Mouse (Mus musculus) intestine, embryonic 16.5 days (tissue): ENCODE results near the gene Ghrh. TPM values are rescaled to one million over a fixed set of nuclear protein-coding genes. Genes with fewer than 3 reads are reported as not detected.

Source experiments
- ATAC-seq: fragments of 200-750 bp; cut with Nextera tagmentation; 2 replicates; pipeline ENCODE4 v1.8.0; 2017; ENCODE audit warnings: moderate TSS enrichment, moderate library complexity
- H3K27ac ChIP-seq: fragments of 300-500 bp; sonication (generic); 2 replicates; pipeline ENCODE4 v1.5.1; 2014; ENCODE audit warnings: mild to moderate bottlenecking, low read length
- H3K27me3 ChIP-seq: fragments of 300-500 bp; sonication (generic); replicated peaks from 2 replicates; pipeline ENCODE4 v1.6.1; 2014; ENCODE audit warnings: low read length, control low read depth, mixed read lengths; ENCODE audit not compliant: control insufficient read depth, insufficient read depth
- H3K36me3 ChIP-seq: fragments of 300-500 bp; sonication (generic); 2 replicates; pipeline ENCODE4 v1.6.1; 2014; ENCODE audit warnings: low read length, control low read depth; ENCODE audit not compliant: control insufficient read depth, insufficient read depth
- H3K4me1 ChIP-seq: fragments of 300-500 bp; sonication (generic); 2 replicates; pipeline ENCODE4 v1.6.1; 2014; ENCODE audit warnings: low read length, control low read depth, mixed read lengths; ENCODE audit not compliant: control insufficient read depth, insufficient read depth
- H3K4me2 ChIP-seq: fragments of 300-500 bp; sonication (generic); 2 replicates; pipeline ENCODE4 v1.6.1; 2014; ENCODE audit warnings: low read depth, low read length, control low read depth
- H3K4me3 ChIP-seq: fragments of 300-500 bp; sonication (generic); 2 replicates; pipeline ENCODE4 v1.5.1; 2014; ENCODE audit warnings: mild to moderate bottlenecking, low read length
- H3K9ac ChIP-seq: fragments of 300-500 bp; sonication (generic); 2 replicates; pipeline ENCODE4 v1.6.1; 2014; ENCODE audit warnings: low read depth, low read length
- H3K9me3 ChIP-seq: fragments of 300-500 bp; sonication (generic); 2 replicates; pipeline ENCODE4 v1.6.1; 2016; ENCODE audit warnings: low read length, control low read depth; ENCODE audit not compliant: control insufficient read depth
- WGBS: fragments of 180-500 bp; shearing (Covaris S2); extraction: QIAGEN DNeasy Blood & Tissue Kit; methylation state at CpG from one replicate; pipeline ENCODE4 v1.1.7; 2014; 5-methylcytosine and 5-hydroxymethylcytosine counted together
- polyA plus RNA-seq: library from polyadenylated mRNA; unstranded; fragments of >200 nt; fragmentation: Nextera tagmentation; extraction: Ambion mirVana; gene quantifications from 2 replicates; pipeline ENCODE4 v1.2.1, GENCODE M21; 2015

The Ghrh gene
- polyA plus RNA-seq, 1 experiment from 2014 or later = 0.76 TPM

DNA sequence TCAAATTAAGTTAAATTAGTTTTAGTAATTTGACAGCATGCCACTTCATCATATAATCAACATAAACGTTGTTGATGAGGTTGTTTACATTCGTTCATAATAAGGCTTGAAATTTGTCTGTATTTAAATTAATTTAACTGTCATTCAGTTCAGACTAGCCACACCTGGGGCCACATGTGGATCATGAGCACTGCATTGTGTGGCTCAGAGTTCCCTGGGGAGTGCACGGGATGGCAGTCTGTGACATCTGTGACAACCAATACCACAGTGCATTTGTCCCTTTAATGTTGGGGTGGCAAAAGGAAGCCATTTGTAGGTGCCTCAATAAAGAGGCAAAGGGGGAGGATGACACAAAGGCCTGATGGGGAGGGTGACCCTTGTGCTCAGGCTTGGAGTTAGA is 29.7 kb upstream of the Ghrh start:
- peaks cover 3% of the 10 kb centered on the region; the same call in 1 of the 2 replicates for H3K36me3 ChIP-seq
- H3K27me3 ChIP-seq = no peaks in the 10 kb centered on the region
- no peak for ATAC-seq
- 51% methylated on average over 3 of the region's 3 CpGs for WGBS
- H3K9ac ChIP-seq = no peak overlapping the region
- H3K4me3 ChIP-seq = no peak overlapping the region
- H3K4me1 ChIP-seq = peaks cover 33% of the 10 kb centered on the region
- no peaks in the 10 kb centered on the region for H3K9me3 ChIP-seq
- H3K27ac ChIP-seq = no peak overlapping the region
- H3K4me2 ChIP-seq = no peak overlapping the region

DNA sequence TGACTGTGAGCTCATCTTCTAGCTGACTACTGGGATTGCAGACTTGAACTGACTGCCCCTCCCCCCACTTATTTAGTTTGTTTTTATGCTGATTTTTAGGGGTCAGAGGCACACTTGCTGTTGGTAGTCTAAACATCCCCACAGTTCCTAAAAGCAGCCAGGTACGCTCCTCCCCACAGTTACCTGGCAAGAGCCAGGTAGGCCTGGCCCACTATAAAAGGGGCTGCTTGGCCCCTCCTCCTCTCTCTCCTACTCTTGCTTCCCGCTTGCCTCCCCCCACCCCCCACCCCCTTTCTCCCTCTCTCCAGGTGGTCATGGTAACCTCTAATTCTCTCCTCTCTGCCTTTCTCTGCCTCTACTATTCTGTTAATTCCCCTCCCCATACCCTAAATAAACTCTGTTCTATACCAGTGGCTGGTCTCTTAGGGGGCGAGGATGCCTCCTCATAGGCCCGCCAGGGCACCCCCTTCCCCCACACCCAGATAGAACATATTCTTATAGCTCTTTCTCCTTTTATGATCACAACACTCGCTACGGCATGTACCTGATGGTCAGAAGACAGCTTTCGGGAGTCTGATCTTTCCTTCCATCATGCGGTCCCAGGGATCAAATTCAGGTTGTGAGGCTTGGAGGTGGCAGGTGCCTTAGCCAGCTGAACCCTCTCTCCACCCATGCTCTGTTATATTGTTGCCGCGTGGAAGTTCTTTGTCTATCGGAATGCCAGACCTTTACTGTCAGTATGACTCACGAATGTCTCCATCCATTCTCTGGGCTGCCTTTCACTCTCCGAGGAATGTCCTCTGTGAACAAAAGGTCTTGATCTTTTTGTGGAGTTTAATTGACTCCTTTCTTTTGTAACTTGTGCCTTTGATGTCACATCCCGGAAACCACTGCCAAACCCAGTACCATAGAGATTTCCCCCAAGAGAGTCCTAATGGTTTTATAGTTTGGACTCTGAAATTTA is 28.8 kb upstream of the Ghrh start:
- Histone ChIP-seq H3K36me3 (peaks cover 3% of the 10 kb centered on the region; the same call in 1 of the 2 replicates), H3K27ac (peak overlapping the region; percentile 69; the same call in 1 of the 2 replicates), H3K9me3 (no peaks in the 10 kb centered on the region), H3K4me3 (no peak overlapping the region), H3K4me2 (no peak overlapping the region), H3K27me3 (no peaks in the 10 kb centered on the region), H3K4me1 (peaks cover 36% of the 10 kb centered on the region), H3K9ac (no peak overlapping the region)
- no peak for ATAC-seq
- WGBS = 31% methylated on average over 14 of the region's 14 CpGs

DNA sequence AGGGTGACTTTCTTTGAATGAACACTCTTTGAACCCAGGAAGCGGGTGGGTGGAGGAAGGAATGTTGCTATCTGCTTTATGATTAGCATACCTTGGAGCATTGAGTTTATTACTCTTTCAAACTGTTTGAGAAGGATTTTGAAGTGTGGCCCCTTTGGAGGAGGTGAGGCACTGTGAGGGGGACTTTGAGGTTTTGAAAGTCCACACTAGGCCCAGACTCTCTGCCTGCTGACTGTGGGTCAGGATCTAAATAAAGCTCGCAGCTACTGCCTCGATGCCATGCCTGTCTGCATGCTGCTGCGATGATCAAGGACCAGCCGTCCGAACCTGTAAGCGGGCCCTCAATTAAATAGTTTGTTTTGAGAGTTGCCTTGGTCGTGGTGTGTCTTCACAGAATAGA is 27.7 kb upstream of the Ghrh start:
- peak overlapping the region; percentile 69 for H3K27ac ChIP-seq
- WGBS = 41% methylated on average over 8 of the region's 8 CpGs
- ATAC-seq = peak; percentile 19; the same call in 1 of the 2 replicates

DNA sequence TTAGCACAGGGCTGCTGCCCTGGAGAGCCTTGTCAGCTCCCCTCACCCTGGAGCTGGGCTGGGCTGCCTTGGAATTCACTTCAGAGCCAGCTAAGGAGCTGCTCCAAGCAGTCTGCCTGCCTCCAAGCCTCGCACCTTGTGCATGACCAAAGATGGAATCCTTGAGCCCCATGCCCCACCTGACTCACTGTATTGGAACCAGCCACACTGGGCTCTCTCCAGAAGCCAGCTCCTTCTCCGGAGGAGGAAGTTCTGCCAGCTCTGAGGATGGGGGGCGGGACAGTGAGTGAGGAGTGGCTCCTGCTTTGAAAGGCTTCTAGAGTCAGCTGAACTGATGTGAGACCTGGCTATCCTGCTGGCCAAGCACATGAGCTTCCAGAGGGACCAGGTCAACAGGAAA is 26.4 kb upstream of the Ghrh start:
- Histone ChIP-seq H3K9ac (no peak overlapping the region), H3K36me3 (no peaks in the 10 kb centered on the region), H3K4me2 (no peak overlapping the region), H3K4me3 (no peak overlapping the region), H3K4me1 (peaks cover 39% of the 10 kb centered on the region), H3K27ac (peak overlapping the region; percentile 67), H3K9me3 (no peaks in the 10 kb centered on the region), H3K27me3 (no peaks in the 10 kb centered on the region)
- peak; percentile 40 for ATAC-seq
- WGBS = 67% methylated on average over 3 of the region's 3 CpGs

More for the DNA sequence above, 27.7 kb upstream of the Ghrh start:
- H3K27me3 ChIP-seq = no peaks in the 10 kb centered on the region
- no peak overlapping the region for H3K9ac ChIP-seq
- peaks cover 3% of the 10 kb centered on the region; the same call in 1 of the 2 replicates for H3K36me3 ChIP-seq
- peaks cover 36% of the 10 kb centered on the region for H3K4me1 ChIP-seq
- peak overlapping the region; percentile 10; the same call in 1 of the 2 replicates for H3K4me2 ChIP-seq
- no peaks in the 10 kb centered on the region for H3K9me3 ChIP-seq
- H3K4me3 ChIP-seq = no peak overlapping the region

DNA sequence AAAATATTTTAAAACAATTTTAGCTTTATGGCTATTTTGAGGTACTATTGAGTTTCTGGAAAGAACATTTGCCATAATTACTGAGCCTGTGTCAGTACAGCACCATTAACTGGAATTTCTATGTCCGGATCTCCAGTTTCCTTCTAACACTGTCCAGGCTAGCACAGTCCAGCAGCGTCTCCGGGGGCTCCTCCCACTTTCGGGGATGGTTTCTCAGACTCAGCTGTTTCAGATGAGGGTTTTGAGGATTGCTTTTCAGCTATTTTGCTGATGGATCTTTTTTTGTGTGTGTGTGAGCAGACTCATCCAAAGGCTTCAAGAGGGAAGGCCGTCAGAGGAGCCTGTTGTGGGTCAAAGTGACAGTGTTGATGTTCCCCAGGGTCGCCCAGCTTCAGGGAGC is 24.4 kb upstream of the Ghrh start:
- Histone ChIP-seq H3K27ac (peak overlapping the region; percentile 8), H3K27me3 (no peaks in the 10 kb centered on the region), H3K9me3 (no peaks in the 10 kb centered on the region), H3K4me2 (no peak overlapping the region), H3K4me1 (peaks cover 36% of the 10 kb centered on the region), H3K4me3 (no peak overlapping the region), H3K9ac (0 out of 2 replicates have a peak overlapping the region, but pooled peaks have one; percentile 4), H3K36me3 (no peaks in the 10 kb centered on the region)
- no peak for ATAC-seq
- 50% methylated on average over 6 of the region's 6 CpGs for WGBS

DNA sequence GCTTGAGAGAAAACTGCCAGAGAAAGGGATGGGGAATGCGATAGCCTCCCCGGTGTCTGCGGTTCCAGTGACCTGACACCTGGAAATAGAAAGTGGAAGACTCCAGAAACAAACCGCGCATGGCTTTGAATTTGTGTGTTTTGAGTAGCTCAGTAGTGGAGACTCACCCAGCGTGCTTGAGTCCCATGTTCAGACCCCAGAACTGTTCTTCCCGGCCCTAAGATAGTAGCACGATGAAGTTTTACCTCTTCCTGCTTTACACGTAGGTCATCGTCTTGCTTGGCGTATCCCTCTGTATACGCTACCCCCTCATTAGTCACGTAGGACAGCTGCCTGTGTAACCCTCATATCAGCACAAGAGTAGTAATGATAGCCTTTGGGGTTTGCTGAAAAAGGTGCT is 20.7 kb upstream of the Ghrh start:
- Histone ChIP-seq H3K36me3 (no peaks in the 10 kb centered on the region), H3K9ac (peak overlapping the region; percentile 92), H3K27ac (peak overlapping the region; percentile 97), H3K4me2 (peak overlapping the region; percentile 53), H3K4me3 (peak overlapping the region; percentile 74), H3K9me3 (no peaks in the 10 kb centered on the region), H3K4me1 (peaks cover 20% of the 10 kb centered on the region), H3K27me3 (no peaks in the 10 kb centered on the region)
- ATAC-seq = peak; percentile 27
- 3% methylated on average over 13 of the region's 13 CpGs for WGBS

DNA sequence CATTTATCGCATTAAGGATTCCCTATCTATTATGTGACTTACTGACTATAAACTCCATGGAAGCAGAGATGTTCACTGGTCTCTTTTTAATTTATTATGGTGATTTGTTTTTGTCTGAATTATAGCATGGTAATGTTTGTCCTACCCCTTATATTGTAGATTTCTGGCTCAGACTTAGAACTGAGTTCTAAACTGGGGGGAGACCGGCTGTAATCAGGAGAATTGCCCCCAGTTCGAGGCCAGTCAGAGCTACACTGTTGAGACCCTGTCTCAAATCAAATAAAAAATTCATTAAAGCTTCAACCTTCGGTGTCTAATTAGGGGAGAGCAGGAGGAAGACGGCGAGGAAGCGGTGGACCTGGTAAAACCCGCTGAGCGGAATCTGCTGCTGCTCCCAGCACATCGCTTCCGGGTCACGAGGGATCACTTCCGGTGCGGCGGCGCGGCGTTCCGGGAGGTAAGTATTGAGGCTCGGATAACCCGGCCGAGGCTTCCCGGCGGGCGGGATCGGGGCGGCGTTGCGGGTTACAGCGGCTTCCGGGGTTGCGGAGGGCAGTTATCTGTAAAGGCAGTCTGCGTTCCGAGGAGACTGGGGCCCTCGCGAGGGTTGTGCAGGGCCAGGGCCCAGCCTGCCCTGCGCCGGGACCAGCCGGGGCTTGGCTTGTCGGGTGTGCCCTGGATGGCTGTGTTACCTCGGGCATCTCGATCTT is 20.0 kb upstream of the Ghrh start, which contains the start of gene Manbal:
Gene Manbal (plus strand): TSS at position 411 of the 710 bp plus-strand sequence.
- peak within 1 kb of the TSS; percentile 53 for H3K4me2 ChIP-seq
- H3K36me3 ChIP-seq = no peaks in the 10 kb centered on the region
- no peaks in the 10 kb centered on the region for H3K27me3 ChIP-seq
- no peaks in the 10 kb centered on the region for H3K9me3 ChIP-seq
- H3K4me1 ChIP-seq = peaks cover 15% of the 10 kb centered on the region
- peak within 1 kb of the TSS; percentile 97 for H3K27ac ChIP-seq
- peak within 1 kb of the TSS; percentile 92 for H3K9ac ChIP-seq
- 4% methylated on average over 42 of the region's 42 CpGs for WGBS
- peak within 1 kb of the TSS; percentile 74 for H3K4me3 ChIP-seq
- ATAC-seq = peak; percentile 91

DNA sequence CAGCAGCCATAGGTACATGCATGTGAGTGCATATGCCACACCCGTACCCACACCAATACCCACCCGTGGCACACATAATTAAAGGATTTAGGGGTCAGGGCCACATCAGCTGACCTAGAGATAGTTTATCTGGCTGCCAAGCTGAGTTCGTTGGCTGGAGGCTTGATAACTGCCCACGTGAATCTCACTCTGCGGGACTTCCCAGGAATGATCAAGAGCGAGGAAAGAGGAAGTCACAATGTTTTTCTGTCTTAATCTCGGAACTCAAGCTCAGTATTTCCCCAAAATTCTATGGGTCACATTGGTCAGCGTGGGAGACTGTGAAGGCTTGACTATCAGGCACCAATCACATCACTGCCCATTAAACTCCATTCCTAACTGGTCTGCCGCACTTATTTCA is 19.5 kb upstream of the Ghrh start:
- Histone ChIP-seq H3K4me3 (peak overlapping the region; percentile 74), H3K9me3 (no peaks in the 10 kb centered on the region), H3K27ac (peak overlapping the region; percentile 56), H3K4me2 (peak overlapping the region; percentile 53), H3K27me3 (no peaks in the 10 kb centered on the region), H3K4me1 (peaks cover 16% of the 10 kb centered on the region), H3K36me3 (no peaks in the 10 kb centered on the region), H3K9ac (peak overlapping the region; percentile 92; the same call in 1 of the 2 replicates)
- 65% methylated on average over 9 of the region's 9 CpGs for WGBS
- ATAC-seq = peak; percentile 29

DNA sequence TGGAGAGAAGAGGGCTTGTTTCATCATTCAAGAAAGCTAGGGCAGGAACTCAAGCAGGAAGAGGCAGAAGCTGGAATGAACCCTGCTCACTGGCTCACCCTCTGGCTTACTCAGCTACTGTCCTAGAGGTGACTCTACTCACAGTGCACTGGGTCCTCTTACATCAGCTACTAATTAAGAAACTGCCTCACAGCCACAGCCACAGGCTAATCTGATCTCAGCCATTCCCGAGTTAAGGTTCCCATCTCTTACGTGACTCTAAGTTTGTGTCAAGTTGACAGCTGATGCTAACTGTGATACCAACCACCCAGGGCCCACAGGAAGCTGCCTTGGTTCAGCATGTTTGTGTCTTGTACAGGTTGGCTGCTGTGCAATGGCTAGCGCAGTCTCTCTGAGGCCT is 15.7 kb upstream of the Ghrh start:
- WGBS = 86% methylated on average over 3 of the region's 3 CpGs
- no peak for ATAC-seq

More for the DNA sequence above, 15.7 kb upstream of the Ghrh start:
- H3K36me3 ChIP-seq = no peaks in the 10 kb centered on the region
- no peak overlapping the region for H3K4me2 ChIP-seq
- no peak overlapping the region for H3K9ac ChIP-seq
- H3K4me3 ChIP-seq = no peak overlapping the region
- H3K4me1 ChIP-seq = peaks cover 9% of the 10 kb centered on the region
- H3K9me3 ChIP-seq = no peaks in the 10 kb centered on the region
- no peaks in the 10 kb centered on the region for H3K27me3 ChIP-seq
- H3K27ac ChIP-seq = no peak overlapping the region
